Mouse (Mus musculus) granulocyte monocyte progenitor cell, adult 5-6 weeks (primary cell): ENCODE results near the gene Mapt. TPM values are rescaled to one million over a fixed set of nuclear protein-coding genes. Genes with fewer than 3 reads are reported as not detected.
"Not testable (repeated sequence)": the region's sequence is repeated elsewhere in the genome, so short reads cannot be mapped to it uniquely, and the experiment has no call there.

ENCODE experiments used
- ATAC-seq: replicated peaks from 2 replicates; pipeline ENCODE4 v1.8.0; 2016; ENCODE audit warnings: mild to moderate bottlenecking, moderate TSS enrichment, inconsistent platforms; ENCODE audit not compliant: poor library complexity, severe bottlenecking
- total RNA-seq, 2 experiments: library from RNA; stranded (forward) in 1 of 2; stranded (reverse) in 1 of 2; fragments of 200-712, 200-1000 nt in 1 of 2; fragments of >200 nt in 1 of 2; fragmentation: Nextera tagmentation in 1 of 2; gene quantifications; 2 replicates each; pipeline ENCODE4 v1.2.3; 2014 to 2017

The Mapt gene
- total RNA-seq, 2 experiments from 2014 or later: not detected

DNA sequence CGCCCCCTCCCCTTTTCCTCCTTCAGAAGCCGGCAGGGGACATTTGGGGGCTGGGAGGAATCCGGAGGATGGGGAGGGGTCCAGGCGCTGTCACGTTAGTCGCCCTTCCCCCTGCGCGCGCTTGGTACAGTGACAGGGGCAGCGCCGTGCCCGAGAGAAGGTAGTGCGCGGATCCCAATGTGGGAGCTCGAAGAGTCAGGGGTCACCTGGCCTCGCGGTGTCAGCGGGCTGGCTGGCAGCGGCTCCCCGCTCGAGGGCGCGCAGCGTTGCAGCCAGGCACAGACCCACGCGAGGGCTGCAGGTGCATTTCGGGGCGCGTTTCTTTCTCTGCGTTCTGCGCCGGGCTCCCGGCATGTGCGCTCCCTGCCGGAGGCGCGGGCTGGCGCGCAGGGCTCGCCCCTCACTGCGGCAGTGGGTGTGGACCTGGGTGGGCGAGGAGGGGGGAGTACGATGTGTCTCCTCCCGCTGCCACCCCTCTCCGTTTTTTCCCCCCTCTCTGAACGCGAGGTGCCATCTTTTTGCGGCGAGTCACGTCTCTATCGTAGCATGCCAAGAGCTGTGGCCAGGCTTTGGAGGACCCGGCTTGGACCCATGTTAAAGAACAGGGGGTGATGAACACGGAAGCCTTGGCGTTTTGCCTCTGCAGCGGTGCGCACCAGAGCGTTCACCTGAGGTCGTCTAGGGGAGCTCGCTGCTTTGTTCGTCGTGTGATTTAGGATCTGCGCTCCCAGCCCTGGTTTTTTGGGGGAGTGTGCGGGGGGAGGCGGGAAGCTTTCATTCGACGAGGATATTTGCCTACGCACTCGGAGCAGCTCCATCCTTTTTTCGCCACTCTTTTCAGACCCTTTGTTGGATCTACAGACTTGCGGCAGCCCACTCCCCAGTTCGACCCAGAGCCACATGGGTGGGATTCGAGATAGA is 1.2 kb downstream of the Mapt start:
- ATAC-seq: no peak

DNA sequence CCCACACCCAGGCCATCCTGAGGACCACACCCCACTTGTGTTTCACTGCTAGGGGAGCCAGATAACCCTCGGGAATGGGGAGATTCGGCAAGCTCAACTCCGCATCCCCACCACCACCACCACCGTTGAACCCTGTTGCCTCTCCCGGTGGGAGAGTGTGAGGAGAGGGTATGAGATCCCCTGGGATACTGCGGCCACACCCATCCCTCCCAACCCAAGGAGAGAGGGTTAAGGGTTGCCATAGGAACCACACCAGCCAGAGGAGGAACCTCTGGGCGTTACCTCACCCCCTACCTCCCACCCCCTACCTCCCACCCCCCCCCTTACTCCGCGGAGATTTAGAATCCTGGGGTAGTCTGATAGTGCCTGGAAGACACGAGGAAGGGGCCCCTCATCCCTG is 1.9 kb downstream of the Mapt start:
- no peak for ATAC-seq

DNA sequence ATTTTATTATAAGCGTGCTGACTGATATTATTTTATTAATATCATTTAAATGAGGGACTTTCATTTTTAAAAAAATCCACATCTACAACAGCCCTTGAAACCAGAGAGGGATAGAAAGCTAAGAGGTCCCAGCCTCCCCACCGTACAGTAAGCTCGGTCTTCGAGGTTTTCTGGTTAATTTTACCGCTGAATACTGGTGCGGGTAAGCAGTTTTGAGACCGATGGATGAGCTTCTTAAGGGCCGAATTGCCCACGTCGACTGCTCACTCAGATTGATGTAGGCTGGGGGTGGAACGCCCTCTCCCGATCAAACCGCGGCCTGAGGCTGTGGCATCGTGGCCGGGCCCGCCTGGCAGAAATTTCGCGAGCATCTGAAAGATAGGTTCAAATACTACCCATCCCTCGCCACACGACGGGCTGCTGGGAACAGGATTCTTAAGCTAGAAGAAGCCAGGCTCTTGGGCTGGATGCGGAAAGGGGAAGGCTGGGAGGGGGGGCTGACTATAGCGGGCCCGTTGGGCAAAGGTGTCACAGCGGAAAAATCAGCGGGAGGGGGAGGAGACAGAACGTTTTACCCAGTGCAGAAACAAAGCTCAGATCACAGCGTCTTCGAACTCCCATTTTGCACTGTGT is 2.5 kb downstream of the Mapt start:
- no peak for ATAC-seq

DNA sequence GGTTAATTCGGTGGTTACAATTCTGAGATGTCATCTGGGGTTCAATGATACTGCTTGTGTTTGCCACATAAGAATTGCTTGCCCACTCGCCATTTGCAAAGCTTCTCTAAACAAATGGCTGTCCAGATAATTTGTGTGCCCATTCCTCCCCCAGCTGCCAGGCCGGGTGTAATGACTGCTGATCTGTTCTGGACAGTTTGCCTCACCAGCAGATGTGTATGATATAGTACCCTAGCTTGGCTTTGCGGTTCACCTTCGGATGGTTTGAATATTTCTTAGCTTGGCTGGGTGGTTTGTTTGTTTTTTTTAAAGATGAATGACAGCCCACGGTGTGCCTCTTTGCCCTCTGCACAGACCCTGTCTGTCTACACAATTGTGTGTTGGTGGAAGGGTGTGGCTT is 3.5 kb downstream of the Mapt start:
- no peak for ATAC-seq

DNA sequence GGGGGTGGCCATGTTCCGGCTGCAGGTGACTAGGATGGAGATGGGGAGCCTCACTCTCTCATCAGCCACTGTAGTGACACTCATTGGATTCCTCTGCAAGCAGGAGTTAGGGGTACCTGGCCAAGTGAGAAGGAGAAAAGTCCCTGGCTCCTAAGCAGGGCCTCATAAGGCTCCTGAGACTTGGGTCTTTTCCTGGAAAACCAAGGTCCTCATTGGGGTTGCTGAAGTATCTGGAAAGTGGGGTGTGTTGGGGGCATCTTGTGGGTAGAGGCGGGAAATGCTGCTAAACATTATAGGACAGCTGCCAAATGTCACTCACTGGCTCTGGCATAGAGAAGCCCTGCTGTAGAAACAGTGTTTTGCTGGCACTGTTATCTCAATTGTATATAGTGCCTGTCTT is 4.7 kb downstream of the Mapt start:
- ATAC-seq: no peak

DNA sequence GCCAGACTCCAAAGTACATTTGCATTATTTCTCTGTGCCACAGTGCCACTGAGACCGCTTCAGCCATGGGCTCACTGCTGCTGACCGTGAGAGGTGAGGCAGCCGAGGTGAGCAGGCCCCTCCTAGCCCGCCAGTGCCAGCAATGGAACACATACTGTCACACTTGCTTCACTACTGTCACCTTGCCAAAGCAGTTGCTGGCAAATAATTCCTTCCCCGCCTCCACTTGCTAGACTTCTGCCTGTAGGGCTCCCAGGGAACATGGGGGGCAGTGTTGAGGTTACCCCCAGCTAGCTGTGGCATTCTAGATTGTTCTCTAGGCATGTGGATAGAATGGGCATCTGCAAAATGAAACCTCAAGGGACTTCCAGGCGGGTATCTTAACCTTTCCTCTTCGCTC is 6.0 kb downstream of the Mapt start:
- no peak for ATAC-seq

DNA sequence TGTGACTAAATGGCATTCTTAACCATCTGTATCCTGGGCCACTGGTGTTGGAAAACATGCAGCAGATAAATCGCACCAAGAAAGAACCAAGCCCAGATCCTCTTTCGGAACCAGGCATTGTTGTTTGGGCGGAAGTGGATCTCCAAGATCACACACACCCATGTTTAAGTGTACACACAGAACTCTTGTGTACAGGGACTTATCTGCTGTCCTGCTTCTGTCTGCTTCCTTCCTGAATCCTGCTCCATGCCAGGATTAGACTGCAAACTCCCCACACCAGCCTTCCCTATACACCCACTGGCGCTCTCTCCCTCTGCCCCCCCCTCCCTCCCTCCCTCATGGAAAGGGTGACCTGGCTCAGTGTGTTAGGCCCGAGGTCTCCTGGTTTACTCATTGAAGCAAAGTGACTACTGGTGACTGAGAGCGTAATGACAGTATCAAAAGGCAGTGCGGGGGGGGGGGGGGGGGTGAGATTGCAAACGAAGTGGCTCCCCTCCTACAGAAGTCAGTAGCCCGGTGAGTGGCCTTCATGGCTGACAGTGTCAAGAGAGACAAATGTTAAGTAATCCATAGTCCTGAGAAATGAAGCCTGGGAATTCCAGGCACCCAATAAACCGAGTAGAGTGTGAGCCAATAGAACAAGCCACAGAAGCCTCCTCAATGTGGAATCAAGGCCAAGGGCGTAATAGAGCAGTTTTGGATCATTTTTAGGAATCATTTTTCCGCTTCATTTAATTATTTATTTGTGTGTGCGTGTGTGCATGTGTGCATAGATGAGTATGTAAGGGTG is 7.0 kb downstream of the Mapt start:
- no peak for ATAC-seq

DNA sequence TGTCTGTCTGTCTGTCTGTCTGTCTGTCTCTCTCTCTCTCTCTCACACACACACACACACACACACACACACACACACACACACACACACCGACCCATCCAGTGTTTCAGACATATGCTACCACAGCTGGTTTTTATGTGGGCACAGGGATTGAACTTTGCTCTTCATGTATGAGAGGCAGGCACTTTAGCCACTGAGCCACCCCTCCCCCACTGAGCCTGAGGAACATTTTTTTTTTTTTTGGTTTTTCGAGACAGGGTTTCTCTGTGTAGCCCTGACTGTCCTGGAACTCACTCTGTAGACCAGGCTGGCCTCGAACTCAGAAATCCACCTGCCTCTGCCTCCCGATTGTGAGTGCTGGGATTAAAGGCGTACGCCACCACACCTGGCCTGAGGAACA is 14.3 kb downstream of the Mapt start:
- not testable (repeated sequence) for ATAC-seq

DNA sequence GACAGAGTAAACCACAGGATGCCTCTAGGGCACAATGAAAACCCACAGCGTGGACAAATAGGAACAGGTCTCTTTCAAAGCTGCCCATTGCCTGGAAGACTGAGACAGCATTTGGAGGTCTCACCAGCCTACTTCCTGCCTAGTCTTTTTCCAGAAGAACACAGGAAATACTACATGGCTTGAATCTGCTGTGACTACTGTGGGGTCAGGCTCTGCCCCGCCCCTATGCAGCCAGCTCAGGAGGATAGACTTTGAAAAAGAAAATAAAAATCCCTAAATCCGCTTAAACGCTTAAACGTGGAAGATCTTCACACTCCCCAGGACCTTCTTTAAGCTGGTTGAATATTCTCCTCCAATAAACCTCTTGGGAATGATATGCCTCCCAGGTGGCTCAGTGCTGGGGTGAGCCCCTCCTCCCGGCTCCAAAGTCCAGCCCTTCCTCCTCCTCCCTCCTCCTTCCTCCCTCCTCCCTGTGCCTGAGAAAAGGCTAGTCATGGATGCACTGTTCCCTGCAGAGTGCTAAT is 15.0 kb downstream of the Mapt start:
- ATAC-seq: no peak

DNA sequence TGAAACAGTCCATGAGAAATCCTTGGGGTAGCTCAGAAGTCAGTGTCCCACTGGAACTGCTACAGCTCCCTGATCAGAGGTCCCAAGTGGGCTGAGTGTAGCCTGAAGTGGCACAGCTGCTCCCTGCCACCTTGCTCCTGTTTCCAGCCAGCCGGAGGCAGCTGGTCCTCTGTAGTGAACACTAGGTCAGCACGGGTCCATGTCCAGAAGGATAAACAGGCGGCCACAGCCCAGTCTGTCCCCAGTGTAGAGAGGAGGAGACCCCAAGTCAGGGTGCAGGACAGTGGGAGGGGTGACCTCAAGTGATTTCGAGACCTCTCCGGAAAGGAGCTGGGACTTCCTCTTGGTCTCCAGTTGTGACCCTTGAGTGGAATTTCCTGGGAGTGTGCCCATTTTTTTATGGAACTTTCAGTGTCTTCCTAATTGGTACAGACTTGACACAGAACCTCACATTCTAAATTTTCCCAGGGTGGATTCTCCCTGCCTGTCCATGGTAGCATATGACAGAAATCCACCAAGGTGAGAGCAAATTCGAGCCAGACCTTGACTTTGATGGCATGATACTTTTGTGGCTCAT is 16.0 kb downstream of the Mapt start:
- no peak for ATAC-seq

DNA sequence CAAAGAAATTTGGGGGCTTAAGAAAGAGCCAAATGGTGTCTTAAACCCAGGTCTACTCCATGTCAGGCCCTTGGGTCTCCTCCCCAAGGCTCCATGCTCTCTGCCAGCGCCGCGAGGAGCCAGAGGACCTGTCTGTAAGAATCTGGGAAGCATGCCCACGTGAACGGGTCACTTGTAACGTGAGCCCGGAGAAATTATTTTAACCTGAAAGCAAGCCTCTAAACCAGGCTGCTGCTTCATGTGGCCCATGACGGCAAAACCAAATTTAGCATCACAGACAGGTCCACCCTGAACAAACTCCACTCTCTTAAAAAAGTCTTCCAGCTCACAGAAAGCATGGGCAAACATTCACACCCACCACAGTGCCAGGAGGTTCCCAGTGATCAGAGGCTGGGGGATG is 18.2 kb downstream of the Mapt start:
- no peak for ATAC-seq

DNA sequence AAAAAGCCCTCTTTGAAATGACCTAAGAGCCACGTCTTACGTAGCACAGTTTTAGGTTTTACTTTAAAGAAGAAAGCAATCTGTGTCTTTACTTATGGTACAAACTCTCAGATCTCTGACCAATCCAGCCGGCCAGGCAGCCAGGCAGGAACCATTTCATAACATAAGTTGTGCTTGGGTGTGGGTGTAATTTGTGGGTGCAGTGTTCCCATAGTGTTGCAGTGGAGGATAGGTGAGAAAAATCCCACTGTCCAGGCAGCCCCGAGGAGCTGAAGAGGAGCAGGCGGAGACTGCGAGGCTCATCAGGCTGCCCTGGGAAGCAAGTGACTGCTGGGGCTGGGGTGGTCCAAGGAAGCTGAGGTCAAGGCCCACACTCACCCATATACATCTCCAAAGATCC is 19.9 kb downstream of the Mapt start:
- no peak for ATAC-seq

DNA sequence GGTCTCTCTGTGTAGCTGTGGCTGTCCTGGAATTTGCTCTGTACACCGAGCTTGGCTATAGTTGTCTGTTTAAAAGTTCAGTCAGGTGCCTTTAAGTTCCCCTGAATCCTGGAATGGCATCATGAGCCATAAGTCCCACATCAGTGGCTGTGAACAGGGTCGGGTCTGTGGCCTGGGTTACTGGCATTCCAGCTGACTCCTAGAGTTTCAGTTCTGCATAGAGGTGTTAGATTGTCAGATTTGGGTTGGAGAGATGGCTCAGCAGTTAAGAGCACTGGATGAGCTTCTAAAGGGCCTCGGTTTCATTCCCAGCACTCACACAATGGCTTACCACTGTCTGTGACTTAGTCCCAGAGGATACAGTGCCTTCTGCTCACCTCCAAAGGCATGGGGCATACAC is 20.9 kb downstream of the Mapt start:
- no peak for ATAC-seq

DNA sequence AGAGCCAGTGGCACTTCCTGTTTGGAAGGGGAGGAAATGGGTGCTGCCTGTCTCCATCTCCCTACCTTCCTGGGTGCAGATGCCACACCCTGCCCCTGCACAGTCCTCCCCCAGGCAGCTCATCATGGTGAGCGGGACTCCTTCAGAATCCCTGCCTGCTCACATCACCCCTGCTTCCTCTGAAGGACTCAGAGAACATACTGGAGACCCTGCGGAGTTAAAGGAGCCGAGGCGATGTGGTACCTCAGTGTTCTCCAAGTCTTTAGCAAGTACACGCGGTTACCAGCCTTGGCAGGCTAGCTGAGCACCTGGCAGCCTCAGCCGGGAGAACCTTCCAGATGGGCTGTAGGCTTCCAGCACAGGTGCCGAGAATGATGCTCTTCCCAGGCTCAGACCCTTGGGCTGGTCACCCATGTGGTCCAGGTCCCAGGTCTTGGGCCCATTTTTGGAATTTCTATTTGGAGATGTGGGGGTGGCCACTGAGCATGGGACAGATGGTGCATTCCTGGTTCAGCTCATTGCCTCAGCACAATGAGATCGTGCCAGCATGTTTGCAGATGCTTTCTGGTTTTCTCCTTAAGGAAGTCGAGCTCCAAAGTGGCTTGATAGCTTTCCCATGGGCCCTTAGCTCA is 23.3 kb downstream of the Mapt start:
- no peak for ATAC-seq

DNA sequence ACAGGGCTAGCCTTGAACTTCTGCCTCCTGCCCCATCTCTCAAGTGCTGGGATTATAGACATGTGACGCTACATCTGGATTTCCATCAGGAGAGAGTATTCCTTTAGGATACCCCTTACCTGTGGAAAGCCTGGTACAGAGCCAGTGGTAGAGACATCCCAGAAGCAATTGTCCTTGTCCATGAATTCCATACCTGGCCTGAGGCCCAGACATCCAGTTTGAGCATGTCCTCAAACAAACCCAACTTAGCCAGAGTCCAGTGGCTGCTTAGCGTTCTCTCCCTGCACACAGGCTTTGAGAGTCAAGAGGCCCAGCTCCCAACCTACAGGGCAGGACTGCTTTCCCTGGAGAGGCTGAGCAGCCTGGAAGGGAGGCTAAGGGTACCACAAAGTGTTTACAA is 25.0 kb downstream of the Mapt start:
- ATAC-seq: no peak

DNA sequence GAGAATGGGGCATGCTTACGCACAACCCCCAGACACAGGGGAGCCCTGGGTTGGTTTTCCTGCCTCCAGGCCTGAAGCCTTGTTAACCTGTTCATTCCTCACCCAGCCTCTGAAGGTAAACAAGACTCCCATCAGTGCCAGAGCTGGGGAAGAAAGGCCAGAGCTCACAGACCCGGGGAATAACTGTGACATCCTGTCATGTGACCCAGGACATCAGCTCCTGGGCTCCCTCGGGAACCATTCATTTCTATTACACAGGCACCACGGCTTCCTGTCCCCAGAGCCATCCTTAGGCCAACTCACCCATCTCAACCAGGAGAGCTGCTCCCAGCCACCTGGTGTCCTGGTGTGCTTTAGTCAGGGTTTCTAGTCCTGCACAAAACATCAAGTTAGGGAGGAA is 27.8 kb downstream of the Mapt start:
- ATAC-seq: no peak

DNA sequence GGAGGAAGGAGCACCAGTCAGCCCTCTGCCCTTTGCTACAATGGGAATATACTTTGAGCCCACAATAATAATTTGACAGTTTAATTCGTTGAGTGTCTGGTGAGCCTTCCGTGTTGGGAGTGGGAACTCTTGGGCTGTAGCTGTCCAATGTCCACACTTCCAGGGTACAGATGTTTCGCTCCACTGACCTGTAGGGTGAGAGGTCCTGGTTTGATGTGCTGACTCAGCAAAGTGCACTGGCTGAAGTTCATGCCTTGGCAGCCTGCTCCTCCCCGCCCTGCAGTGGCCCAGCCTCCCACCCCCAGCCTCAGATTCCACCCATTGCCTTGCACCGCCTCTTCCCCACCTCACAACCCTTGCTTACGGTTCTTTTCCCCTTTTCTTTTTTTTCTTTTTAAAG is 33.5 kb downstream of the Mapt start:
- ATAC-seq: no peak

DNA sequence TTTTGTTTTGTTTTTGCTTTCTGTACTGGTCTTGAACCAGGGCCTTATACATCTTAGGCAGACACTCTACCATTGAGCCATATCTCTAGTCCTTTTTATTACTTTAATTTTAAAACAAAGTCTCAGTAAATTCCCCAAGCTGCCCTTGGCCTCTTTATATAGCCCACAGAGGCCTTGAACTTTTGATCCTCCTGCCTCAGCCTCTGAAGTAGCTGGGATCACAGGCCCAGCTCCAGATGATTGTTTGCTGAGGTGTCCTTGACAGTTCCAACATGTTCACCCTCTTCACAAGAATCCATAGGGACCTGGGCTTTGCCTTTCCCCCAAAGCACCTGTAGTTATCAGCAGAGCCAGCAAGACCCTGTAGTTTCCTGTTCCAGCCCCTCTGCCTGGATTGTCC is 34.5 kb downstream of the Mapt start:
- ATAC-seq: no peak

DNA sequence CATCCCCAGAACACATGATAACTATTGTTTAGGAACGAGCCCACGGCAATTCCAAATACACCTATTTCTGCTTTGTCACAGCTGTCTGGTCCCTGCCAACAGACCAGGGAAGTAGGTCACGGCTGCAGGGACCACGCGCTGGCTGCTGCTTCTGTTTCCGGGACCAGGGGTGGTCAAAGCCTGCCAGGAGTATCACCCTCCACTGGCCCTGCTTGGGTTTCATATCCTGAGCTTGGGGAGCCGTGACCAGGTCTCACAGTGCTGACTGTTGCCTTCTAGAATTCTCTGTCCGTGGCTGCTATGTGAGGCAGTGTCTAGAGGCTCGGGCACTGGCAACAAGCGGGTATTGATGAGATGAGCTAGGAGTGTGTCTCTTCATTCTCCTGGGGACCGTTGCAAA is 36.2 kb downstream of the Mapt start:
- no peak for ATAC-seq

DNA sequence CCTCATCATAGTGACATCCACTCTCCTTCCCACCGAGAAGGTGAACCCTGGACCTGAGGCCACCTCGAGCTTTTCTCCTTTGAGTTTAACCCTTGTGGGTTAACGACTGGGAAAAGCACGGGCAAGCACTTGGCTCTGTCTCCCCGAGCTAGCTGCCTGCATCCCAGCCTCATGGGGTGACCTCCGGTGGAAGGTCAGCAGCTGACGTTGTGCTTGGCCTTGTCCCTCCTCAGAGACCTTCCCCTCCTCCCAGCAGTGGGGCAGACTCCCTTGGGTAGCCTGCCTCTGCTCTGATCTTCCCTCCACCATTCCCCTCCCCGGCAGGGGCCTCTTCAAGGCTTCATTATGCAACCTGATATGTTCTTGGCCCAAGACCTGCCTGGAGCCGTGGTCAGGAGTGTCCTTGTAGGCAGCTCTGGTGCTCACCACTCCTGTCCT is 38.2 kb downstream of the Mapt start:
- no peak for ATAC-seq
